Mouse (Mus musculus) MEL (cell line): ENCODE measurements around the gene Slc7a5. TPM values are rescaled to one million over a fixed set of nuclear protein-coding genes. Genes with fewer than 3 reads are reported as not detected.
A peak's percentile ranks its signal among the peaks of the same experiment; 100 is the strongest.

ENCODE experiments used
- DNase-seq: peaks from one replicate; pipeline ENCODE4 v3.0.0; 2011; ENCODE audit warnings: low read depth, low spot score
- H3K27ac ChIP-seq: 2 replicates; pipeline ENCODE4 v1.5.1; 2012; ENCODE audit warnings: low read depth, mild to moderate bottlenecking, control low read depth, low read length, moderate library complexity; ENCODE audit not compliant: control insufficient read depth
- H3K27me3 ChIP-seq, 2 experiments: fragments of 150-350 bp in 1 of 2; sonication (generic) in 1 of 2; 2 replicates each; pipeline ENCODE4 v1.6.1; 2012; ENCODE audit warnings: low read length in 2 of 2, mild to moderate bottlenecking in 2 of 2, improper control_type of control experiment in 1 of 2, moderate library complexity in 1 of 2; ENCODE audit not compliant: insufficient read depth in 2 of 2, control insufficient read depth in 1 of 2
- H3K36me3 ChIP-seq, 2 experiments: 2 replicates each; pipeline ENCODE4 v1.6.1; 2012 to 2014; ENCODE audit warnings: low read length in 2 of 2, improper control_type of control experiment in 1 of 2, inconsistent platforms in 1 of 2, mild to moderate bottlenecking in 1 of 2; ENCODE audit not compliant: insufficient read depth in 2 of 2, control insufficient read depth in 1 of 2
- H3K4me1 ChIP-seq, 2 experiments: fragments of 150-350 bp in 1 of 2; sonication (generic) in 1 of 2; 2 replicates each; pipeline ENCODE4 v1.6.1; 2012; ENCODE audit warnings: low read length in 2 of 2, improper control_type of control experiment in 1 of 2, mild to moderate bottlenecking in 1 of 2; ENCODE audit not compliant: insufficient read depth in 2 of 2, control insufficient read depth in 1 of 2
- H3K4me3 ChIP-seq, 2 experiments: fragments of 150-350 bp in 1 of 2; sonication (generic) in 1 of 2; 2 replicates each; pipeline ENCODE4 v1.5.1; 2012; ENCODE audit warnings: low read depth in 2 of 2, low read length in 2 of 2, mild to moderate bottlenecking in 2 of 2, moderate library complexity in 2 of 2, control low read depth in 1 of 2, improper control_type of control experiment in 1 of 2; ENCODE audit not compliant: control insufficient read depth in 1 of 2, insufficient read depth in 1 of 2
- H3K79me2 ChIP-seq: 2 replicates; pipeline ENCODE4 v1.6.1; 2012; ENCODE audit warnings: mild to moderate bottlenecking, low read length, moderate library complexity; ENCODE audit not compliant: control insufficient read depth, poor library complexity, insufficient read depth
- H3K9ac ChIP-seq: 2 replicates; pipeline ENCODE4 v1.6.1; 2012; ENCODE audit warnings: low read depth, mild to moderate bottlenecking, control low read depth, low read length, moderate library complexity; ENCODE audit not compliant: control insufficient read depth, poor library complexity, severe bottlenecking
- H3K9me3 ChIP-seq: fragments of 150-350 bp; sonication (generic); replicated peaks from 2 replicates; pipeline ENCODE4 v1.6.1; 2012; ENCODE audit warnings: mild to moderate bottlenecking, low read length, improper control_type of control experiment, moderate library complexity; ENCODE audit not compliant: insufficient read depth
- CTCF ChIP-seq, 3 experiments: IDR thresholded peaks in 2 of 3; conservative IDR thresholded peaks in 1 of 3; 2 replicates each; pipeline ENCODE4 v1.5.1; 2011 to 2012; ENCODE audit warnings: low read length in 3 of 3, low read depth in 2 of 3, mild to moderate bottlenecking in 2 of 3, improper control_type of control experiment in 1 of 3, inconsistent platforms in 1 of 3, mixed read lengths in 1 of 3, moderate library complexity in 1 of 3; ENCODE audit not compliant: control insufficient read depth in 1 of 3, insufficient read depth in 1 of 3, poor library complexity in 1 of 3, severe bottlenecking in 1 of 3
- E2F4 ChIP-seq: IDR thresholded peaks from 2 replicates; pipeline ENCODE4 v1.6.1; 2011; ENCODE audit warnings: low read depth, low read length, improper control_type of control experiment, borderline replicate concordance
- ELF1 ChIP-seq: IDR thresholded peaks from 2 replicates; pipeline ENCODE4 v1.6.1; 2014; ENCODE audit warnings: low read depth, mild to moderate bottlenecking, inconsistent platforms, low read length, improper control_type of control experiment, moderate library complexity
- EP300 ChIP-seq, 2 experiments: IDR thresholded peaks; 2 replicates each; pipeline ENCODE4 v1.6.1; 2011; ENCODE audit warnings: improper control_type of control experiment in 2 of 2, low read length in 2 of 2, low read depth in 1 of 2, mild to moderate bottlenecking in 1 of 2
- ETS1 ChIP-seq: IDR thresholded peaks from 2 replicates; pipeline ENCODE4 v1.6.1; 2012; ENCODE audit warnings: low read depth, mild to moderate bottlenecking, inconsistent platforms, low read length, improper control_type of control experiment, moderate library complexity
- GABPA ChIP-seq: IDR thresholded peaks from 2 replicates; pipeline ENCODE4 v1.6.1; 2012; ENCODE audit warnings: low read depth, mild to moderate bottlenecking, inconsistent platforms, low read length, improper control_type of control experiment, moderate library complexity
- MAFK ChIP-seq: IDR thresholded peaks from 2 replicates; pipeline ENCODE4 v1.6.1; 2011; ENCODE audit warnings: low read depth, mild to moderate bottlenecking, low read length, improper control_type of control experiment, borderline replicate concordance
- MAZ ChIP-seq: IDR thresholded peaks from 2 replicates; pipeline ENCODE4 v1.6.1; 2012; ENCODE audit warnings: low read depth, mild to moderate bottlenecking, inconsistent platforms, low read length, improper control_type of control experiment
- MEF2A ChIP-seq: IDR thresholded peaks from 2 replicates; pipeline ENCODE4 v1.6.1; 2014; ENCODE audit warnings: low read depth, mild to moderate bottlenecking, inconsistent platforms, low read length, improper control_type of control experiment; ENCODE audit not compliant: poor library complexity, insufficient replicate concordance, severe bottlenecking; ENCODE audit errors: extremely low read depth
- MXI1 ChIP-seq: IDR thresholded peaks from 2 replicates; pipeline ENCODE4 v1.6.1; 2011; ENCODE audit warnings: mild to moderate bottlenecking, low read depth, low read length, improper control_type of control experiment
- MYC ChIP-seq: IDR thresholded peaks from 2 replicates; pipeline ENCODE4 v1.6.1; 2011; ENCODE audit warnings: low read depth, mild to moderate bottlenecking, low read length, improper control_type of control experiment, moderate library complexity
- NRF1 ChIP-seq: IDR thresholded peaks from 2 replicates; pipeline ENCODE4 v1.6.1; 2014; ENCODE audit warnings: low read depth, mild to moderate bottlenecking, inconsistent platforms, low read length, improper control_type of control experiment, moderate library complexity; ENCODE audit not compliant: poor library complexity, insufficient read depth, severe bottlenecking
- POLR2A ChIP-seq, 2 experiments: IDR thresholded peaks; 2 replicates each; pipeline ENCODE4 v1.6.1; 2011 to 2012; ENCODE audit warnings: low read length in 2 of 2, mild to moderate bottlenecking in 2 of 2, control low read depth in 1 of 2, improper control_type of control experiment in 1 of 2, low read depth in 1 of 2, moderate library complexity in 1 of 2; ENCODE audit not compliant: control insufficient read depth in 1 of 2, insufficient read depth in 1 of 2, poor library complexity in 1 of 2
- POLR2AphosphoS2 ChIP-seq: IDR thresholded peaks from 2 replicates; pipeline ENCODE4 v1.6.1; 2011; ENCODE audit warnings: low read length, improper control_type of control experiment
- POLR2AphosphoS5 ChIP-seq: IDR thresholded peaks from 2 replicates; pipeline ENCODE4 v1.6.1; 2012; ENCODE audit warnings: low read depth, borderline replicate concordance, mild to moderate bottlenecking, inconsistent platforms, low read length, moderate library complexity, mixed read lengths
- RCOR1 ChIP-seq: IDR thresholded peaks from 2 replicates; pipeline ENCODE4 v1.6.1; 2012; ENCODE audit warnings: low read depth, mild to moderate bottlenecking, inconsistent platforms, low read length, improper control_type of control experiment
- TAL1 ChIP-seq: IDR thresholded peaks from 2 replicates; pipeline ENCODE4 v1.6.1; 2012; ENCODE audit warnings: mild to moderate bottlenecking, inconsistent platforms, low read length, moderate library complexity, mixed read lengths
- TBP ChIP-seq: IDR thresholded peaks from 2 replicates; pipeline ENCODE4 v1.8.0; 2011; ENCODE audit warnings: low read depth, low read length, improper control_type of control experiment
- TCF12 ChIP-seq: IDR thresholded peaks from 2 replicates; pipeline ENCODE4 v1.6.1; 2014; ENCODE audit warnings: low read depth, mild to moderate bottlenecking, inconsistent platforms, low read length, improper control_type of control experiment, moderate library complexity
- UBTF ChIP-seq: IDR thresholded peaks from 2 replicates; pipeline ENCODE4 v1.6.1; 2012; ENCODE audit warnings: low read depth, mild to moderate bottlenecking, inconsistent platforms, low read length, improper control_type of control experiment, moderate library complexity, borderline replicate concordance; ENCODE audit not compliant: insufficient read depth
- USF1 ChIP-seq: IDR thresholded peaks from 2 replicates; pipeline ENCODE4 v1.6.1; 2014; ENCODE audit warnings: low read depth, mild to moderate bottlenecking, inconsistent platforms, low read length, improper control_type of control experiment, moderate library complexity
- ZNF384 ChIP-seq: IDR thresholded peaks from 2 replicates; pipeline ENCODE4 v1.6.1; 2012; ENCODE audit warnings: low read depth, mild to moderate bottlenecking, inconsistent platforms, low read length, improper control_type of control experiment
- polyA plus RNA-seq, 2 experiments: library from polyadenylated mRNA; stranded (reverse) in 1 of 2; unstranded in 1 of 2; fragments of >175 nt in 1 of 2; fragments of >200 nt in 1 of 2; gene quantifications; 2 replicates each; pipeline versions ENCODE4 v1.2.1 to v1.2.4; 2012; ENCODE audit warnings: low replicate concordance in 2 of 2, low read depth in 1 of 2; ENCODE audit not compliant: insufficient read length in 2 of 2, insufficient read depth in 1 of 2, missing spikeins in 1 of 2
- total RNA-seq: library from RNA; depleted of rRNA; stranded (reverse); fragments of 300-350 nt; gene quantifications from 2 replicates; pipeline ENCODE4 v1.2.3, GENCODE M21; 2012

Slc7a5 gene
- total and polyA plus RNA-seq, 3 experiments, result 55.0 to 263 (median 108) TPM

DNA sequence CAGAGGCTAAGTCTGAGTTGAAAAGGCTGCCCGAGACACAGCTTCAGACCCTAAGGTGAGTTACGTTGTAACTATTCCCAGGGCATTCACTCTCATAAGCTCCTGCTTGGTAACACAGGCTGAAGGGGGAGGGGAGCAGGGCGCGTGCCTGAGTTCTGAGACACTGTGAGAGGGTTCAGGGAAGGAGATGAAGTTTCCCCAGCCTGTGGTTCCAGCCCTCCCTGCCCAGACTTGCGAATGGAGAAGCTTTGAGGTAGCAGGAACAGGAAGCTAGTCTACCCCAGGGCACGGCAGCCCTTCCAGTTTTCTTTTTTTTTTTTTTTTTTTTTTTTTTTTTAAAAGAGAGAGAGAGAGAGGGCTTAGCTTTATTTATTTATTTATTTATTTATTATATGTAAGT is 46.2 kb downstream of the Slc7a5 start:
- Histone ChIP-seq H3K9me3 (no peaks in the 10 kb centered on the region), H3K27ac (no peak overlapping the region), H3K4me1 (no peaks in the 10 kb centered on the region), H3K27me3 (no peaks in the 10 kb centered on the region), H3K9ac (no peak overlapping the region; the same call in 1 of the 2 replicates), H3K79me2 (no peaks in the 10 kb centered on the region), H3K4me3 (no peak overlapping the region)
- peak; percentile 41 for DNase-seq
- TF ChIP-seq POLR2AphosphoS5 (no peak), USF1 (no peak), GABPA (no peak), ZNF384 (peak; percentile 87), NRF1 (no peak), MYC (no peak)
- TF ChIP-seq, all 39 proteins: peak for 1
- H3K36me3 ChIP-seq, result peaks cover 0 to 2% of the 10 kb centered on the region in 2 experiments; a peak in 1 of 4 replicates

DNA sequence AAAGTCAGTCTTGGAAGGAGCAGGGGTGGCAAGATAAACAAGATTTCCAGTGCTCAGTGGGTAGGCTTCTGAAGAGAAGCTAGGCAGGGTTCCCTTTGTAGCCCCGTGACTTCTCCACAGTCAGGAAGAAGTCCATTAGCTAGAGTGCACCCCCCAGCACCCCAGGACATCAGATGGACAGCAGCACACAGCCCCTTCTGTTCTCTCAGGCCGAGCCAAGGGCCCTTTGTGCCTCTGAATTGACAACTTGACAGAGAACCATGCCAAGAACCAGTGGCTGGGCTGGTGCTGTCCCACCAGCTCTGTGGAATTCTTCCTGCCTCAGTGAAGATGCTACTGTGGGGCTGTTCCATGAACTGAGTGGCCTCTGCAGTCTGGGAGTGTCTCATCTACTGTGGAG is 49.7 kb downstream of the Slc7a5 start:
- H3K27ac ChIP-seq, result no peak overlapping the region

DNA sequence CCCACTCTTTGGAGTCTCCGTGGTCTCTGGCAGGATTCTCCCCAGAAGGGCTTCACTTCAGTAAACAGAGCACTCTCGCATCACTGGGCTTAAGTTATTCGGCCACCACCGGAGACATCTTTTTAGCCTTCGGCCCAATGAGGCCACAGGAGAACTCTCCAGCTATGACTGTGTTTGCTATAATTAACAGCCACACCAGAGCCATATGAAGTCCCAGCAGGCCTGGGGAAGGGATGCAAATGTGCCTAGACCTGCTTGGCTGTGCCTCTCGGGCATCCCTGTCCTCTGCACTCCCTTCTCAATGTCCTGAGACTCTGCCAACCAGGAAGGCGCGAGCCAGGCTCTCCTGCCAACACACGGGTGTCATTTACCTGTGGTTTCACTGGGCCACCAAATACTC is 50.2 kb downstream of the Slc7a5 start:
- no peak for TF ChIP-seq TBP
- no peak for TF ChIP-seq MEF2A
- TF ChIP-seq POLR2AphosphoS5, result no peak
- Histone ChIP-seq H3K36me3 (peaks cover 0 to 8% of the 10 kb centered on the region in 2 experiments; a peak in 2 of 4 replicates), H3K79me2 (no peaks in the 10 kb centered on the region), H3K9me3 (no peaks in the 10 kb centered on the region), H3K27me3 (no peaks in the 10 kb centered on the region), H3K4me1 (peaks cover under 1 to 11% of the 10 kb centered on the region in 2 experiments; a peak in 3 of 4 replicates), H3K27ac (no peak overlapping the region), H3K9ac (no peak overlapping the region), H3K4me3 (no peak overlapping the region)
- no peak for DNase-seq

More for the DNA sequence above, 49.7 kb downstream of the Slc7a5 start:
- Histone ChIP-seq H3K36me3 (peaks cover 0 to 8% of the 10 kb centered on the region in 2 experiments; a peak in 1 of 4 replicates), H3K4me1 (peaks cover 0 to 7% of the 10 kb centered on the region in 2 experiments; a peak in 2 of 4 replicates), H3K9me3 (no peaks in the 10 kb centered on the region)
- TF ChIP-seq ELF1, result no peak
- TF ChIP-seq MAFK, result no peak
- no peak for TF ChIP-seq E2F4
- no peak for TF ChIP-seq TCF12
- TF ChIP-seq RCOR1, result no peak
- no peak for TF ChIP-seq MAZ
- no peak for TF ChIP-seq POLR2A (IDR thresholded peaks at IDR 0.05; ENCODE audit: control insufficient read depth in 1 of 2, insufficient read depth in 1 of 2, low read depth in 1 of 2, low read length in 2 of 2, poor library complexity in 1 of 2)
- TF ChIP-seq UBTF, result no peak
- TF ChIP-seq MXI1, result no peak
- no peak for TF ChIP-seq POLR2AphosphoS2
- no peak for TF ChIP-seq TBP
- no peak for TF ChIP-seq ETS1
- no peak for TF ChIP-seq ZNF384
- TF ChIP-seq GABPA, result no peak
- TF ChIP-seq USF1, result no peak
- no peak for TF ChIP-seq MYC
- no peak for TF ChIP-seq EP300 (IDR thresholded peaks at IDR 0.05; ENCODE audit: low read depth in 1 of 2, low read length in 2 of 2)
- no peak for TF ChIP-seq CTCF (IDR thresholded peaks at IDR 0.05 in 2 of 3, conservative IDR thresholded peaks at IDR 0.05 in 1 of 3; ENCODE audit: control insufficient read depth in 1 of 3, insufficient read depth in 1 of 3, low read depth in 2 of 3, low read length in 3 of 3, poor library complexity in 1 of 3, severe bottlenecking in 1 of 3)
- no peak for TF ChIP-seq TAL1
- TF ChIP-seq, all 39 proteins: peak for 0
- H3K27me3 ChIP-seq, result no peaks in the 10 kb centered on the region
- no peak overlapping the region for H3K4me3 ChIP-seq
- DNase-seq, result no peak
- no peak overlapping the region for H3K9ac ChIP-seq
- H3K79me2 ChIP-seq, result no peaks in the 10 kb centered on the region
